Mouse (Mus musculus) B cell, adult (primary cell): Measurements from ENCODE around the gene Trim10. TPM values are rescaled to one million over a fixed set of nuclear protein-coding genes. Genes with fewer than 3 reads are reported as not detected.

Experiments used
- total RNA-seq: library from RNA; stranded (reverse); gene quantifications from 4 replicates; pipeline ENCODE4 v1.2.4, GENCODE M21; 2023; ENCODE audit not compliant: inconsistent age

Gene Trim10
- total RNA-seq, result 0.21 TPM in 1 of 4 replicates, not detected in the others

DNA sequence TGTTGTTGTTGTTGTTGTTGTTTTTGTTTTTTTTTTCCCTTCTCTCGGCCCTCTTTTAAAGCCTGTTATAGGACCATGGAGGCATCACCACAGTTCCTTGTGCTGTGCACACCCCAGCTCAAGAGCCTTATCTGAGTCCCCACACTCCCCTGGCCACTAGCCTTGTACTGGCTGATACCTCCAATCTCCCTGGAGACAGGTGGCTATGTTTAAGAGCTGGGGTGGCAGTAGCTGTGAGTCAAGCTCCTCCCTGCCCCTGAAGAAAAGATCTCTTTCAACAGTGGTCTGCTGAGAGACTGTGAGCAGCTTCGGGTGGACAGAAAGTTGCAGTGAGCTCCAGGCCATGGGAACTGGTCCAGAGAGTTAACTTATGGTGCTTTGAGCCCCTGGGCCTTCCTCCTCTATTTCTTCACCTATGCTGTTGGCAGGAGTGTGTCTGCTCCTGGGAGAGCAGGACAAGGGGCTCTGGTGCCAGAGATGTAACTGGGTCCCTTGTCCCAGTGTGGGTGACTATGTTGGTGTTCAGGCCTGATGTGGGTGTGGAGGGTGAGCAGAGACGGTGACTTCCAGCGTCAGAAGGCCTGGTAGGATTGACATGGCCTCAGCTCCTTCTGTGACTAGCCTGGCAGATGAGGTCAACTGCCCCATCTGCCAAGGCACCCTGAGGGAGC, at the start of gene Trim10:
Gene Trim10, plus strand, starts transcription at position 291 of the 671 bp plus-strand sequence.

GRCm38 (mm10) chr17:36836874-36837647, 32.3 kb upstream of the Trim10 start, which contains the start of gene Trim26:
Gene Trim26 (plus strand): TSS chr17:36837134.

GRCm38 (mm10) chr17:36866719-36867527, 2.5 kb upstream of the Trim10 start, which contains the start of gene Trim15:
Gene Trim15 (minus strand): TSS chr17:36867210.

DNA sequence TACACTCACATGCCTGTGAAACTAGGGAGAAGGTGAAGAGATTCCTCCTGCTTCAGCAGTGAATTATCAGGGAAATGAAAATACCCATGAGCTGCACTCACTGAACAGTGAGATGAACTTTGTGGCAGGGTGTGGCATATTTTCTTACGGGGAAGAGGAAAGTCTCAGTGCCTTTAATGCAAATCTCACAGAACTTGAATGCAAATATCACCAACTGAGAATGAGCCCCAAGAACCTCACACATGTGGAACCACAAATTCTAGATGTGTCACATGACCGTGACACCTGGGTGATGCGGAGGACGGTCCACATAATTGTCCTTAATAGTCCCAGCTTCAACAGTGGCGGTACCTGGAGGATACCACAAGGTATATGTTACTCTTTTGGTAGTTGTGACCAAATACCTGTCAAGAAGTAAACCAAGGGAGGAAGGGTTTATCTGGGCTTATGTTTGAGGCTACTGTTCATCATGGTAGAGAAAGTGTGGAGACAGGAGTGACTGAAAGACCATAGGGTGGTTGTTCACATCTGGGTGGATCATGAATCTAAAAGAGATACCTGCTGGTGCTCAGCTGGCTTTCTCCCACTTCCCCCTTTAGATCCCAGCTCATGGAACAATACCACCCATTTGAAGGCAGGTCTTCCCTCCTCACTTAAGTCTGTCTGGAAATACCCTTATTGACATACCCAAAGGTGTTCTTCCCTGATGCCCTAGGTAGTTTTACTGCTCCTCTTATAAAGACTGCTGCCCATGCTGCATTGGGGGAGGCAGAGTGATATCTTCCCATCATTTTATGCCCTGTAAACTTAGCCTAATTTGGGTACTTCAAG, 20.9 kb downstream of the Trim10 start, which contains the start of gene Trim40:
Gene Trim40, minus strand, starts transcription at position 51 of the 831 bp plus-strand sequence.

GRCm38 (mm10) chr17:36897552-36898205, 28.3 kb downstream of the Trim10 start, which contains the start of gene Trim31:
Gene Trim31 (plus strand): TSS chr17:36898118.

Other genes starting within 250 kb of the Trim10 start
- gene H2-M9, start 226.9 kb upstream of the Trim10 start, total RNA-seq, result not detected in 4 replicates
- gene H2-M1, start 197.4 kb upstream of the Trim10 start, total RNA-seq, result not detected in 4 replicates
- not detected in 4 replicates for gene H2-M10.5, start 96.7 kb upstream of the Trim10 start, total RNA-seq
- not detected in 4 replicates for gene H2-M10.6, start 57.4 kb upstream of the Trim10 start, total RNA-seq
- gene Trim26, start 32.4 kb upstream of the Trim10 start, total RNA-seq, result 191 to 213 TPM (median 199 TPM) in 4 replicates
- not detected in 4 replicates for gene Trim15, start 2.4 kb upstream of the Trim10 start, total RNA-seq
- gene Trim40, start 20.5 kb downstream of the Trim10 start, total RNA-seq, result 0.24 to 0.93 TPM in 2 of 4 replicates, not detected in the others
- gene Trim31, start 28.5 kb downstream of the Trim10 start, total RNA-seq, result not detected in 4 replicates
- gene Rnf39, start 73.3 kb downstream of the Trim10 start, total RNA-seq, result 0.58 TPM in 1 of 4 replicates, not detected in the others
- gene Ppp1r11, start 82.2 kb downstream of the Trim10 start, total RNA-seq, result 90.0 to 119 TPM (median 113 TPM) in 4 replicates
- 79.5 to 91.0 TPM (median 81.3 TPM) in 4 replicates for gene Znrd1, start 89.0 kb downstream of the Trim10 start, total RNA-seq
- gene Znrd1as, start 89.0 kb downstream of the Trim10 start, total RNA-seq, result 1.6 to 2.7 TPM (median 2.1 TPM) in 4 replicates
- not detected in 4 replicates for gene 2410137M14Rik, start 111.7 kb downstream of the Trim10 start, total RNA-seq
- not detected in 4 replicates for gene H2-M5, start 120.0 kb downstream of the Trim10 start, total RNA-seq
- not detected in 4 replicates for gene Zfp57, start 131.6 kb downstream of the Trim10 start, total RNA-seq
- not detected in 4 replicates for gene Mog, start 153.8 kb downstream of the Trim10 start, total RNA-seq
- 55.3 to 68.7 TPM (median 59.7 TPM) in 4 replicates for gene Gabbr1, start 176.4 kb downstream of the Trim10 start, total RNA-seq
- 0.19 to 0.24 TPM in 2 of 4 replicates, not detected in the others for gene Olfr90, start 218.9 kb downstream of the Trim10 start, total RNA-seq
- gene Olfr91, start 228.7 kb downstream of the Trim10 start, total RNA-seq, result not detected in 4 replicates